Mouse (Mus musculus): ENCODE data around the gene Smco4. TPM values are rescaled to one million over a fixed set of nuclear protein-coding genes. Genes with fewer than 3 reads are reported as not detected.

Smco4 gene
- total and polyA plus RNA-seq, 3 experiments, result 26.9 to 65.6 (median 49.6) TPM

DNA sequence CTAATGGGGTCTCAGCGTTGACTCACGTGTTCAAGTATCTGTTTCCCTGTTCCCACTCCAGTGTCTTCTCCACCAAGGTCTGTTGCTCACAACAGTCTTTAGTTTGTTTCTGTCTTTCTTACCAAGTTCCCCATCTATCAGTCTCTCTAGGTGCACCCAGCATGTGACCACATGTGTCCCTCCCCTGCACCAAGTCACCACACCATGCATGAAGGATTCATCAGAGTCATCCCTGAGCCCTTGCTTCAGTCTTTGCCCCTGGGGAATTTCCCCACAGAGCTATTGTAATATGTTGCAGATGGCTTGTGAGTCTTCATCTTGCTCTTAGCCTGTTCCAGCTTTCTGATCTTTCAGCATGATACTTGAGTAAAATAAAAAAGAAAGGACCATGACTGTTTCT lies 40.9 kb downstream of the Smco4 start:
- TF ChIP-seq TBP (conservative IDR thresholded peaks at IDR 0.05; ENCODE audit: low read depth, low read length), result 0 out of 2 replicates have a peak, but pooled peaks have one; percentile 42
- TF ChIP-seq TCF12 (IDR thresholded peaks at IDR 0.05; ENCODE audit: low read depth, low read length), result peak; percentile 40; the same call in 1 of the 2 replicates
- TF ChIP-seq UBTF (IDR thresholded peaks at IDR 0.05; ENCODE audit: low read depth, low read length), result no peak
- no peak for TF ChIP-seq JUND (conservative IDR thresholded peaks at IDR 0.05; ENCODE audit: low read depth, low read length)
- no peak for TF ChIP-seq POLR2AphosphoS2 (IDR thresholded peaks at IDR 0.05; ENCODE audit: low read depth, low read length)
- peak; percentile 92; the same call in 1 of the 2 replicates for TF ChIP-seq MYC (IDR thresholded peaks at IDR 0.05; ENCODE audit: low read depth, low read length)
- TF ChIP-seq MAZ (IDR thresholded peaks at IDR 0.05; ENCODE audit: low read depth, low read length), result no peak
- no peak for TF ChIP-seq ZC3H11A (IDR thresholded peaks at IDR 0.05; ENCODE audit: low read depth, low read length)
- no peak for TF ChIP-seq ZNF384 (IDR thresholded peaks at IDR 0.05; ENCODE audit: low read depth, low read length)
- TF ChIP-seq NELFE (IDR thresholded peaks at IDR 0.05; ENCODE audit: low read depth, low read length), result no peak
- TF ChIP-seq KAT2A (IDR thresholded peaks at IDR 0.05; ENCODE audit: insufficient replicate concordance, low read length), result no peak
- TF ChIP-seq RCOR1 (conservative IDR thresholded peaks at IDR 0.05; ENCODE audit: low read depth, low read length), result peak; percentile 80; the same call in 1 of the 2 replicates
- TF ChIP-seq HCFC1 (IDR thresholded peaks at IDR 0.05; ENCODE audit: low read depth, low read length), result no peak
- peak; percentile 16; the same call in 1 of the 2 replicates for TF ChIP-seq SMC3 (IDR thresholded peaks at IDR 0.05; ENCODE audit: low read depth, low read length)
- no peak for TF ChIP-seq GABPA (IDR thresholded peaks at IDR 0.05; ENCODE audit: insufficient replicate concordance, low read depth, low read length)
- TF ChIP-seq RAD21 (IDR thresholded peaks at IDR 0.05; ENCODE audit: low read depth, low read length), result no peak; the same call in none of the 2 replicates
- no peak for TF ChIP-seq PAX5 (IDR thresholded peaks at IDR 0.05; ENCODE audit: low read length)
- TF ChIP-seq CTCF (conservative IDR thresholded peaks at IDR 0.05 in 1 of 2, IDR thresholded peaks at IDR 0.05 in 1 of 2; ENCODE audit: low read depth in 2 of 2, low read length in 2 of 2), result no peak
- peak; percentile 79 for TF ChIP-seq MXI1 (IDR thresholded peaks at IDR 0.05; ENCODE audit: low read depth, low read length)
- TF ChIP-seq MAX (IDR thresholded peaks at IDR 0.05; ENCODE audit: low read length), result peak; percentile 93
- TF ChIP-seq JUN (IDR thresholded peaks at IDR 0.05; ENCODE audit: insufficient read depth, low read depth, low read length), result no peak
- TF ChIP-seq IRF4 (IDR thresholded peaks at IDR 0.05; ENCODE audit: low read depth, low read length), result no peak; the same call in 1 of the 2 replicates
- no peak for TF ChIP-seq ZKSCAN1 (IDR thresholded peaks at IDR 0.05; ENCODE audit: borderline replicate concordance, low read depth, low read length)
- no peak for TF ChIP-seq NRF1 (IDR thresholded peaks at IDR 0.05; ENCODE audit: low read depth, low read length)
- peak; percentile 58 for TF ChIP-seq MEF2A (IDR thresholded peaks at IDR 0.05; ENCODE audit: borderline replicate concordance, low read depth, low read length)
- peak; percentile 75 for TF ChIP-seq USF1 (IDR thresholded peaks at IDR 0.05; ENCODE audit: low read depth, low read length)
- TF ChIP-seq E2F4 (IDR thresholded peaks at IDR 0.05; ENCODE audit: insufficient replicate concordance, low read depth, low read length), result no peak
- peak; percentile 94 for TF ChIP-seq BHLHE40 (IDR thresholded peaks at IDR 0.05; ENCODE audit: low read depth, low read length)
- no peak for TF ChIP-seq POLR2A (IDR thresholded peaks at IDR 0.05; ENCODE audit: low read depth, low read length)
- peak; percentile 81 for TF ChIP-seq ETS1 (conservative IDR thresholded peaks at IDR 0.05; ENCODE audit: low read depth, low read length)
- TF ChIP-seq USF2 (conservative IDR thresholded peaks at IDR 0.05; ENCODE audit: low read depth, low read length), result peak; percentile 69
- TF ChIP-seq MAFK (IDR thresholded peaks at IDR 0.05; ENCODE audit: insufficient replicate concordance, low read length), result no peak
- TF ChIP-seq EP300 (IDR thresholded peaks at IDR 0.05; ENCODE audit: low read length), result peak; percentile 66
- TF ChIP-seq CHD1 (IDR thresholded peaks at IDR 0.05; ENCODE audit: low read depth, low read length), result no peak
- TF ChIP-seq CHD2 (IDR thresholded peaks at IDR 0.05; ENCODE audit: low read length), result no peak
- no peak for TF ChIP-seq ELF1 (IDR thresholded peaks at IDR 0.05; ENCODE audit: low read depth, low read length)
- TF ChIP-seq SIN3A (IDR thresholded peaks at IDR 0.05; ENCODE audit: low read length), result no peak
- no peak for TF ChIP-seq ZMIZ1 (IDR thresholded peaks at IDR 0.05; ENCODE audit: low read depth, low read length)
- in situ Hi-C loops (cut with MboI; ENCODE audit: low pct_ligation_motif_present, low pct_unique_long_range_greater_than_20kb, low sequenced_read_pairs) (loop anchor here (10.0 kb wide), 1 partner anchor 141 kb away; no protein-coding TSS in a partner anchor), dilution Hi-C loops (cut with MboI; ENCODE audit: extremely low pct_ligation_motif_present, extremely low pct_unique_long_range_greater_than_20kb, low sequenced_read_pairs) (no loop called here)
- no peaks in the 10 kb centered on the region for H3K79me2 ChIP-seq (replicated peaks; ENCODE audit: control insufficient read depth, extremely low read depth, insufficient read depth, poor library complexity, severe bottlenecking)
- H3K9me3 ChIP-seq (replicated peaks; ENCODE audit: low read length), result no peaks in the 10 kb centered on the region
- no peaks in the 10 kb centered on the region for H3K27me3 ChIP-seq (replicated peaks)
- H3K9ac ChIP-seq (ENCODE audit: insufficient read depth, low read depth), result peak overlapping the region; percentile 53
- H3K27ac ChIP-seq (ENCODE audit: insufficient read depth, low read depth), result peak overlapping the region; percentile 98
- H3K36me3 ChIP-seq (replicated peaks in 1 of 2; ENCODE audit: control insufficient read depth in 1 of 2, insufficient read depth in 1 of 2, low read length in 1 of 2), result peaks cover 10 to 51% of the 10 kb centered on the region in 2 experiments
- DNase-seq (ENCODE audit: extremely low read depth), result peak; percentile 96
- H3K4me3 ChIP-seq (replicated peaks in 1 of 3; ENCODE audit: low read depth in 2 of 3, low read length in 2 of 3, poor library complexity in 1 of 3), result peak overlapping the region in 2 of 3 experiments; percentile 29 to 40
- peaks cover 42 to 97% of the 10 kb centered on the region in 2 experiments for H3K4me1 ChIP-seq (ENCODE audit: control insufficient read depth in 1 of 2, insufficient read depth in 2 of 2)
- peak overlapping the region; percentile 67; the same call in 1 of the 2 replicates for H3K4me2 ChIP-seq (ENCODE audit: insufficient read depth, low read depth, poor library complexity, severe bottlenecking)
